In the genomic region with DNA sequence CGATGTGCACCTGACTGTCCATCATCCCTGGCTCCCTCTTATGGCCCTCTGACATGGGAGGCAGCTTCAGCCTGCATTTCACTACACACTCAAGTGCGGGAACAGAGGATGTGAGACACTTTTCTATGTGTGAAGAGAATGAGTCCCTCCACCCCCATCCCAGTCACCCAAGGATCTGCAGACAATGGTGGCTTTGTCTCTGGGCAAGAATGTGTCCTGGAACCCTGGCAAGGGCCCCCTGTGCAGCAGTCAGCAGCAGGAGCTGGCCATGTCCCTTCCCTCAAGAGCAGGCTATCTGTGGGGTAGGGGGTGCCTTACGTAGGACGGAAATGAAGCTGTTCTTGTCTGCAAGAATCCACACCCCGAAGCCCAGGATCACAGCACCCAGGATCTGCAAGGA, we compare ENCODE assay signal across 22 mouse cellular contexts. TPM values are rescaled to one million over a fixed set of nuclear protein-coding genes. Genes with fewer than 3 reads are reported as not detected.
DNase-seq lines count a peak whose midpoint lies in the region; ATAC-seq lines count a peak whose summit lies in the region.
"Had no signal": no experiment of that assay in that cellular context is flagged by ENCODE, and none has a peak within 500 bp of the region (broad histone marks: within the 10 kb centered on the region; RNA-seq: fewer than 3 reads in every experiment).

No protein-coding gene starts in this region.

- H3K4me3 ChIP-seq in hindbrain, embryonic 10.5 days = no peak overlapping the region
- H3K4me3 ChIP-seq in hindbrain, embryonic 11.5 days (ENCODE audit: low read depth, low read length) = no peak overlapping the region
- H3K4me3 ChIP-seq in intestine, embryonic 15.5 days (replicated peaks) = no peak overlapping the region
- H3K4me3 ChIP-seq: forebrain, embryonic 12.5 days; liver, embryonic 15.5 days had no signal

- no peak for DNase-seq in hindbrain, embryonic 10.5 days (ENCODE audit: low spot score)
- no peak for DNase-seq in hindbrain, embryonic 11.5 days (ENCODE audit: low spot score)
- peak; percentile 72 for DNase-seq in retina, postnatal 1 day
- DNase-seq in retina, embryonic 14.5 days (ENCODE audit: low spot score) = no peak
- DNase-seq in B cell, adult 2 months = no peak
- DNase-seq in cerebellum, postnatal 10 days = no peak
- DNase-seq: adrenal gland, adult 2 months; cerebellum, adult 11-12 months; gastrocnemius, postnatal 10 days; heart, adult 11 months; kidney, adult 8-10 months; kidney, postnatal 10 days; liver; spleen, adult 18-20 months had no signal

- peak overlapping the region; percentile 77 for H3K27ac ChIP-seq in hindbrain, embryonic 10.5 days
- no peak overlapping the region for H3K27ac ChIP-seq in hindbrain, embryonic 11.5 days (ENCODE audit: low read depth, low read length)
- H3K27ac ChIP-seq in intestine, embryonic 15.5 days = peak overlapping the region; percentile 48; the same call in 1 of the 2 replicates
- H3K27ac ChIP-seq: forebrain, embryonic 12.5 days; liver, embryonic 15.5 days had no signal

- peaks cover 8% of the 10 kb centered on the region for H3K27me3 ChIP-seq in hindbrain, embryonic 10.5 days (ENCODE audit: insufficient read depth, poor library complexity, severe bottlenecking)
- no peaks in the 10 kb centered on the region for H3K27me3 ChIP-seq in hindbrain, embryonic 11.5 days (ENCODE audit: control insufficient read depth, insufficient read depth, low read length)
- no peaks in the 10 kb centered on the region for H3K27me3 ChIP-seq in intestine, embryonic 15.5 days (replicated peaks)
- H3K27me3 ChIP-seq: CH12.LX; liver, embryonic 15.5 days; Patski had no signal

- H3K4me1 ChIP-seq in hindbrain, embryonic 10.5 days (replicated peaks) = peaks cover 56% of the 10 kb centered on the region
- no peaks in the 10 kb centered on the region for H3K4me1 ChIP-seq in hindbrain, embryonic 11.5 days (replicated peaks; ENCODE audit: control insufficient read depth, insufficient read depth, low read length)
- peaks cover 34% of the 10 kb centered on the region for H3K4me1 ChIP-seq in intestine, embryonic 15.5 days (replicated peaks)

- WGBS in hindbrain, embryonic 10.5 days = 67% methylated on average over 5 of the region's 5 CpGs
- 73% methylated on average over 5 of the region's 5 CpGs for WGBS in hindbrain, embryonic 11.5 days
- WGBS in intestine, embryonic 15.5 days = 79% methylated on average over 5 of the region's 5 CpGs

- no peak for ATAC-seq in hindbrain, embryonic 11.5 days (ENCODE audit: low FRiP score)
- no peak for ATAC-seq in intestine, embryonic 15.5 days
- ATAC-seq: midbrain, embryonic 16.5 days; Patski had no signal

- H3K4me2 ChIP-seq in hindbrain, embryonic 11.5 days (replicated peaks; ENCODE audit: low read depth, low read length) = no peak overlapping the region
- no peak overlapping the region for H3K4me2 ChIP-seq in intestine, embryonic 15.5 days (replicated peaks)
- H3K4me2 ChIP-seq: forebrain, embryonic 12.5 days; heart, embryonic 11.5 days; liver, embryonic 15.5 days had no signal

- no peak overlapping the region for H3K9ac ChIP-seq in hindbrain, embryonic 11.5 days (ENCODE audit: low read depth, low read length)
- no peak overlapping the region for H3K9ac ChIP-seq in intestine, embryonic 15.5 days
- H3K9ac ChIP-seq: forebrain, embryonic 12.5 days; liver, embryonic 15.5 days had no signal

- H3K9me3 ChIP-seq in hindbrain, embryonic 10.5 days = no peaks in the 10 kb centered on the region
- H3K9me3 ChIP-seq in hindbrain, embryonic 11.5 days (ENCODE audit: control insufficient read depth, low read length) = no peaks in the 10 kb centered on the region
- no peaks in the 10 kb centered on the region for H3K9me3 ChIP-seq in intestine, embryonic 15.5 days
- H3K9me3 ChIP-seq: forebrain, embryonic 12.5 days; G1E; liver, embryonic 15.5 days had no signal

- H3K36me3 ChIP-seq in hindbrain, embryonic 10.5 days = no peaks in the 10 kb centered on the region
- no peaks in the 10 kb centered on the region for H3K36me3 ChIP-seq in hindbrain, embryonic 11.5 days (ENCODE audit: control insufficient read depth, insufficient read depth, low read length)
- H3K36me3 ChIP-seq in intestine, embryonic 15.5 days = no peaks in the 10 kb centered on the region
- H3K36me3 ChIP-seq: forebrain, embryonic 12.5 days; G1E had no signal

RNA-seq across cellular contexts. Expression of a gene that starts 29.4 kb away (rescaled TPM):
- 6.2 and 10.3 TPM in 2 replicates for polyA plus RNA-seq in hindbrain, embryonic 10.5 days (2016; fragmentation: Nextera tagmentation; extraction: Ambion mirVana)
- polyA plus RNA-seq in hindbrain, embryonic 11.5 days (2014; fragmentation: Nextera tagmentation; extraction: Ambion mirVana) = 6.2 and 6.3 TPM in 2 replicates
- polyA plus RNA-seq in intestine, embryonic 15.5 days (2015; fragmentation: Nextera tagmentation; extraction: Ambion mirVana) = 106 and 127 TPM in 2 replicates
